12 mouse cellular contexts compared by ENCODE assay signal in the genomic region with DNA sequence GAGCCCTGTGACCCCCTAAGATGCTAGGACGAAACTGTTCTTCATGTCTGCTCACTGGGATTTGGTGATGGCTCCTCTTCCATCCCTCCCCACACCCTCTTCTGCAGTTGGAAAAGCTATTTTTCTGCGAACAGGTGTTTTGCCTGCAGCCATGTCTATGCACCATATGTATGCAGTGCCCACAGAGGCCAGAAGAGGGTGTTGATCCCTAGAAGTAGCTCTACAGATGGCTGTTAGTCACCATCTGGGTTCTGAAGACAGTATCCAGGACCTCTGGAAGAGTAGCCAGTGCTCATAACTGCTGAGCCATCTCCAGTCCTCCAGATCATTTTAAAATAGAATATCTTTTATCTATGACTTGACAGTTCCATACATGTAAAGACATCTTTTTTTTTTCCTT. TPM values are rescaled to one million over a fixed set of nuclear protein-coding genes. Genes with fewer than 3 reads are reported as not detected.
A peak's percentile ranks its signal among the peaks of the same experiment; 100 is the strongest.
DNase-seq lines count a peak whose midpoint lies in the region; TF ChIP-seq lines count a peak whose summit lies in the region.
"Had no signal": no experiment of that assay in that cellular context is flagged by ENCODE, and none has a peak within 500 bp of the region (broad histone marks: within the 10 kb centered on the region; RNA-seq: fewer than 3 reads in every experiment).

No protein-coding gene starts in this region.

- intact Hi-C loops in gastrocnemius, postnatal 36 days (cut with DNase I) = no loop called here

- no peak overlapping the region for H3K4me3 ChIP-seq in E14TG2a.4 (replicated peaks; ENCODE audit: low read length)
- H3K4me3 ChIP-seq: embryonic facial prominence, embryonic 12.5 days; intestine, embryonic 15.5 days had no signal

- H3K36me3 ChIP-seq in E14TG2a.4 (ENCODE audit: insufficient read depth, low read length) = no peaks in the 10 kb centered on the region
- H3K36me3 ChIP-seq: embryonic facial prominence, embryonic 12.5 days; intestine, embryonic 15.5 days had no signal

- peak; percentile 29 for TF ChIP-seq CTCF in E14TG2a.4 (conservative IDR thresholded peaks at IDR 0.05; ENCODE audit: low read length)

- DNase-seq in adrenal gland, postnatal 14 days = peak; percentile 22
- DNase-seq in adrenal gland, adult 2 months = no peak
- peak; percentile 26 for DNase-seq in kidney, postnatal 10 days
- DNase-seq in kidney, adult 11 months = no peak
- DNase-seq in lung, postnatal 36 days = peak; percentile 73
- no peak for DNase-seq in MN1 (ENCODE audit: low spot score)
- DNase-seq in gastrocnemius, postnatal 36 days = no peak

- H3K27me3 ChIP-seq in E14TG2a.4 (ENCODE audit: insufficient read depth, low read length) = peaks cover 18% of the 10 kb centered on the region
- H3K27me3 ChIP-seq: embryonic facial prominence, embryonic 12.5 days; intestine, embryonic 15.5 days had no signal

- no peaks in the 10 kb centered on the region for H3K9me3 ChIP-seq in E14TG2a.4 (ENCODE audit: low read length)
- H3K9me3 ChIP-seq: embryonic facial prominence, embryonic 12.5 days; intestine, embryonic 15.5 days had no signal

- H3K4me1 ChIP-seq in E14TG2a.4 (replicated peaks; ENCODE audit: low read depth, low read length) = no peaks in the 10 kb centered on the region
- H3K4me1 ChIP-seq: embryonic facial prominence, embryonic 12.5 days; intestine, embryonic 15.5 days had no signal

RNA-seq across cellular contexts. Expression of gene Slc24a4, which starts 20.2 kb away (rescaled TPM):
- 0.60 and 0.85 TPM in 2 replicates for total RNA-seq in adrenal gland, postnatal 14 days (2021)
- total RNA-seq in adrenal gland, adult 2 months (2021) = under 1 TPM; 0.28 to 0.66 TPM
- polyA plus RNA-seq in adrenal gland, adult 2 months (2012; rRNA removed) = 0.27 and 0.51 TPM in 2 replicates
- not detected for total RNA-seq in gastrocnemius, postnatal 36 days (2021)
- polyA plus RNA-seq: C2C12; limb, embryonic 11.5 days had no signal

Comparison
In these comparisons a context has a peak if more than half of its experiments do, and no peak if none do; other contexts are left out.
1. DNase-seq: peak in adrenal gland, postnatal 14 days (single experiment), kidney, postnatal 10 days (single experiment) and lung, postnatal 36 days (single experiment); none in adrenal gland, adult 2 months (single experiment), kidney, adult 11 months (single experiment), MN1 (single experiment) and gastrocnemius, postnatal 36 days (0 of 2).